Mouse (Mus musculus) naive thymus-derived CD4-positive, alpha-beta T cell, adult 5 months (primary cell): ENCODE data around the gene Stambpl1. TPM values are rescaled to one million over a fixed set of nuclear protein-coding genes. Genes with fewer than 3 reads are reported as not detected.

ENCODE experiments used
- polyA plus RNA-seq: library from polyadenylated mRNA; unstranded; fragments of 100-300 nt; shearing (Covaris generic); gene quantifications from one replicate; pipeline ENCODE4 v1.2.1, GENCODE M21; 2017

The Stambpl1 gene
- 91.4 TPM for polyA plus RNA-seq

DNA sequence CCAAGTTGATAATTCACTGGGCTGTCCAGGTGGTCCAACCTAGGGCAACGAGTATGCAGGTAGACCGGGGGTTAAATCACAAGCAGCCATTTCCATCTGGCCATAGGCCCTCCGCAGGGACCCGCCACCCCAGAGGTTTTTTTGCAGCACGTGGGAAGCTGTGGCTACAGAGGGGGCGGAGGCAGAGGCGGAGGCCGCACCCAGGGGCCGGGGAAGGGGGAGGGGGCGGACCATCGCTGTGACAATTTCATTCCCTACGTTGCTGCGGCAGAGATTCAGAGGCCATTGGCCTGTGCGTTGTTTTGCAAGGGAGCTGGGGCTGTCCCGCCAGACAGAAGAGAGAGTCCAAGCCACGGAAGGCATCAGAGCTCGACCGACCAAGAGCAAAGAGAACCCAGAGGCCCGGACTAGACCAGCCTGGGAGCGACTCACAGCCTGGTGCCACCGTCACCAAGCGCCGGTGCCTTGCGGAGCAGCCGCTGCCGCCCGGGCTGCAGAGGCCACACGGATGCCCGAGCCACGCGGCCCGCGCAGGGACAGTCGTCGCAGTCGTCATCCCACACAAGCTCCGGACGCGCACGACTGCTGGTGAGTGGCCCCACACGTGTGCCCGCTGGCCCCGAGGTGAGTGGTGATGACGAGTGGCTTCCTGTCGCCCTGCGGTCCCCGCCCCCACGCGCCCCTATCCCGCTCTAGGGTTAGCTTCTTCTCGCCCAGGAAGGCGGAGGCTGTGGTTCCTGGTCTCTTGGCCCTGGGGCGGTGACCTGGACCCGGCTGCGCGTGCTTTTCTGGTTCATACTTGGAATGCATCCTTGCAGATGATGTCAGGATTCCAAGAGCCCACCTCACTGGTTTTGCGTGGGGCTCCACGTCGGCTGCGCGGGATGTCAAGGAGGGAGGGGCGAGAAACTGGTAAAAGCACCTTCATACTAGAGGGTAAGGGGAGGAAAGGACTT is at the start of gene Stambpl1:
Gene Stambpl1, plus strand, starts transcription at position 222 of the 956 bp plus-strand sequence.

DNA sequence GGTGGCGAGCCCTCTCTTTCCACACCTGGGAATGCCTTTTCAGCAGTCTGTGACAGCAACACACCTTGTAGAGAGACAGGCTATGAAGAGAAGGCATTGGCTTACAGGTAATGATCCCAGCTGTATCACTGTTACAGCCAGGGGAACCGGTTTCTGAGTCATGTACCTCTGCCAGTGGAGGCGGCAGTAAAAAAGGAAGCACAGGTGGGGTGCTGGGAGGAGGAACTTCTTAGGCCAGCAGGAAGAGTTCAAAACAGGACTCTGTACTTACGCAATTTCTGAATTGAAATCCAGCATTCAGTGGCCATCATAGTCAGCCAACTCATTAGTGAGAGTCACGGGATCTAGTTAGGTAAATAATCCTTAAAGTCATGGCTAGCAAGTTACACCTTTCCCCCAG is 26.1 kb upstream of the Stambpl1 start, which contains the start of gene Ankrd22:
Gene Ankrd22, minus strand, starts transcription at position 163 of the 400 bp plus-strand sequence.

DNA sequence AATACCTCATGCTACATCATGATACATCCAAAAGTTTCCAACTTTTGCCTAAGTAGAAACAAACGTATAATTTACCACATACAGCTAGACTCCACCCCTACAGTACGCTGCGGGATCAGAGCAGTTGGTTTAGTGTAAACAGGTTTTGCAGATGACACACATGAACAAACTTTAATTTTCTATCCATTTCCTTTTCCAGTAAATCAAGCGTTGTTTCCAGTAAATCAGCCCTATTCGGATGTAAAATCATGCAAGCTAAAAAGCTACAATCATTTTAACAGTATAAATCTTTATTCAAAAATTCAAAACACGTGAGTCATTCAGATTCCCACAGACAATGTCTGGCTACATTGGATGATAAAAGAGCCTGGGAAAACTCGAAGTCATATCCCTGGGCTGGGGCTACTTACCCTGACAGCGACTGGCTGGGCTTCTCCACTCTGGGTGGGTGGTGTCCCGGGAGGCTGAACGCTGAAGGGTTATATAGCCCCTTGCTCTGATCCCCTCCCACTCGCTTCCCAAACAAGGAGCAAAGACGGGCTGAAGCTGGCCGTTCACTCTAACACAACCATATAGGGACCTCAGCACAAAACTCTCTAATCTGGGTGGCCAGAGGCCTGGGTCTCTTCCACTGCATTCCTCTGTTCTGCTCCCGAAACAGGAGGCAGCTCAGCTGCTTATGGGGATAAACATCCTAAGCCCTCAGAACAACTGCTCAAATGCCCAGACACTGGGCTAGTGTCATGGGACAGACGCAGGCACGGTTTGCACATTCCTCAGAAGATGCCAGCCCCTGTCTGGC is 63.1 kb downstream of the Stambpl1 start, which contains the start of gene Acta2:
Gene Acta2, minus strand, starts transcription at position 711 of the 802 bp plus-strand sequence.

Other genes starting within 250 kb of the Stambpl1 start
- gene Lipf, start 231.0 kb upstream of the Stambpl1 start, polyA plus RNA-seq = not detected
- gene Lipk, start 183.9 kb upstream of the Stambpl1 start, polyA plus RNA-seq = not detected
- gene Lipn, start 124.9 kb upstream of the Stambpl1 start, polyA plus RNA-seq = not detected
- gene Lipm, start 91.3 kb upstream of the Stambpl1 start, polyA plus RNA-seq = not detected
- gene Ankrd22, start 26.2 kb upstream of the Stambpl1 start, polyA plus RNA-seq = not detected
- gene Acta2, start 63.4 kb downstream of the Stambpl1 start, polyA plus RNA-seq = not detected
- 38.0 TPM for gene Fas, start 98.4 kb downstream of the Stambpl1 start, polyA plus RNA-seq